Mouse (Mus musculus): ENCODE results near the gene Rhebl1. TPM values are rescaled to one million over a fixed set of nuclear protein-coding genes. Genes with fewer than 3 reads are reported as not detected.

The Rhebl1 gene
- polyA plus RNA-seq, 1 experiment from 2014 or later: 19.4 TPM

DNA sequence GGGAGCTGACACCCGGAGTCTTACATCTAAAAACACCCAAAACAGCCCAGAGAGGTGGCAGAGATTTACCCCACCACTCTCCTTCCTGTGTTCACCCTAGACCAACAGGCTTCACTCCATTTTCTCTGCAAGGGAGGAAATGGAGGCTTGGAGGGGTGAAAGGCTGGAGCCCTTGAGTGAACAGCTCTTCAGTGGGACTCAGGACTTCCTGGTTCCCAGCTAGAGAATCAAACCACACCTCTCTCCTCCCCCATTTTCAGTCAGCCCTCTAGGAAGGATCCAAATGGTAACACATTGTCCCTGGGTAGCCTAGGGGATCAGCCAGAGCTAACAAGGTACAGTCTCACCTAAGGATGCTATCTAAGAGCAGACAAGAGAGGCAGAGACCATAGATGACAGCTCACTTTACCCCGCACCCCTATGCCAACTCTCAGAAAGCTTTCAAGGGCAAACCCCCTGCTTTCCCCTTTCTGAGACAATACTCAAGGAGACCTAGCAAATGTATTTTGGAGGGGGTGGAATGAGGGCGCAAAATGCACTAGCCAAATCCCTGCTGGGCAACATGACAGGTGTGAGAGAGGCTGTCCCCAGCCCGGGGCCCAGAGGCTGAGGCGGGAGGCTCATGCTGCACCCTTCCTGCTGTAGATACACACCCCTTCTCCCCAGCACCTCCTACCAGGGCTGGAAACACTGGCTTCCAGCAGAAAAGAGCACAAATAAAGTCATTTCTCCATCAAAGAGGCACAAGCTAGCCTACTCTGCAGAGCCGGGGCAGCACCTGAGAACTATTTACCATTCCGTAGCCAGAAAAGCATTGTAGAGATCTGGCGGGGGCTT is 24.8 kb downstream of the Rhebl1 start:
- peaks cover 43% of the 10 kb centered on the region for H3K4me1 ChIP-seq (replicated peaks; ENCODE audit: control insufficient read depth, insufficient read depth, low read length)
- no peak for DNase-seq (ENCODE audit: low spot score)
- WGBS: 12% methylated on average over 8 of the region's 8 CpGs
- H3K9ac ChIP-seq: peak overlapping the region; percentile 94
- peak overlapping the region; percentile 84 for H3K4me2 ChIP-seq (replicated peaks)
- peak overlapping the region; percentile 87 for H3K4me3 ChIP-seq (replicated peaks; ENCODE audit: low read length)
- H3K36me3 ChIP-seq (replicated peaks; ENCODE audit: control insufficient read depth, insufficient read depth): peaks cover 21% of the 10 kb centered on the region
- no peaks in the 10 kb centered on the region for H3K9me3 ChIP-seq (ENCODE audit: control insufficient read depth, low read length)
- no peak for ATAC-seq (ENCODE audit: low FRiP score)
- no peak overlapping the region for H3K27ac ChIP-seq
- H3K27me3 ChIP-seq (ENCODE audit: control insufficient read depth, insufficient read depth, low read length): no peaks in the 10 kb centered on the region

DNA sequence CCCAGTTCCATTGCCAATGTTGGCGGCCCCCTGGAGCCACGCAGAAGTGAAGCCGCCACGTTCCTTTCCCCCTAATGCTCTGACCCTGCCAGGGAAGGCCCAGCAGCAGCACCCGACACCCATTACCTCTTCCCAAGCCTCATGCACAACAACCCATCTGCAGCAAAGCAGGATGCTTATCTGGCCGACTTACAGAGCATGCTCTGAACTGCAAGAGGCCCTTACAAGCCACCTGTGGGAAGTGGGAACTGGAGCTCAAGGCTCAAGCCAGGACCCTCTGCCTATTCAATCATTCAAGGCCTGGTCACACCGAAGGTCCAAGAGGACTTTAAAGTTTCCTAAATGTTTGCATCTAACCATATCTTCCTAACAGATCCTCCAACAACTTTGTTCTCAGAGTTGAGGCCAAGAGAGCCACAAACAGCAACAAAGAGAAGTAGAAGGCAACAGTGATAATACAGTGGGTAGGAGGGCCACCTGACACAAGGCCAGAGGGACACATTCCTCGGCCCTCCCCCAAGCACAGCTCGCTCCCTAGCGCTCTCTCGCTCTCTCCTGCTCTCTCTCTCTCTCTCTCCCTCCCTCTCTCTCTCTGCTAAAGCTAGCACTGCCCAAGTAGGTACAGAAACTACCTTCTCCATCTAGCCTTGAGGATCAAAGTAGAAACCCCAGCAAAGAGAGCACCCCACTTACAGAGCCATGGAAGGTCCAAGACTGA is 25.8 kb downstream of the Rhebl1 start:
- 30% methylated on average over 11 of the region's 11 CpGs for WGBS
- Histone ChIP-seq H3K36me3 (replicated peaks; ENCODE audit: control insufficient read depth, insufficient read depth) (peaks cover 31% of the 10 kb centered on the region), H3K27ac (no peak overlapping the region), H3K4me3 (replicated peaks; ENCODE audit: low read length) (peak overlapping the region; percentile 87), H3K4me1 (replicated peaks; ENCODE audit: control insufficient read depth, insufficient read depth, low read length) (peaks cover 43% of the 10 kb centered on the region), H3K9ac (peak overlapping the region; percentile 94), H3K9me3 (ENCODE audit: control insufficient read depth, low read length) (no peaks in the 10 kb centered on the region), H3K27me3 (ENCODE audit: control insufficient read depth, insufficient read depth, low read length) (no peaks in the 10 kb centered on the region), H3K4me2 (replicated peaks) (peak overlapping the region; percentile 84)
- ATAC-seq (ENCODE audit: low FRiP score): no peak
- no peak for DNase-seq (ENCODE audit: low spot score)

DNA sequence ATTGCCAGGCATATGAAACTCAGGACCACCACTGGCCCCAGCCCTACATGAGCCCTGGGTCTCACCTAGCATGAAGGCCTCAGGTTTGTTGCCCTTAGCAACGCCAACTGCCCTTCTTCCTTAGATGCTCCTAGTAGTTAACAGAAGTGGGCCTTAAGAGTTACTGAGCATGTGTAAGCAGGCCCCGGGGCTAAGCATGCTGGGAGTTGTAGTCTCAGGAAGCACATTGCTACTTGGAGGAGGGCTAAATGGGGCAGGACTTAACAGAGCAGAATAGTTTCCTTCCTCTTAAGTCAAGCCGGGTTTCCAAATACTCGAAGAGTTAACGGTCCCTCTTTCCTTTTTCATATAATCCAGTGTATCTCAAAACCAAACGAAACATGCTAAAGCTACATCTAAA is 27.0 kb downstream of the Rhebl1 start:
- H3K9ac ChIP-seq: peak overlapping the region; percentile 94; the same call in 1 of the 2 replicates

DNA sequence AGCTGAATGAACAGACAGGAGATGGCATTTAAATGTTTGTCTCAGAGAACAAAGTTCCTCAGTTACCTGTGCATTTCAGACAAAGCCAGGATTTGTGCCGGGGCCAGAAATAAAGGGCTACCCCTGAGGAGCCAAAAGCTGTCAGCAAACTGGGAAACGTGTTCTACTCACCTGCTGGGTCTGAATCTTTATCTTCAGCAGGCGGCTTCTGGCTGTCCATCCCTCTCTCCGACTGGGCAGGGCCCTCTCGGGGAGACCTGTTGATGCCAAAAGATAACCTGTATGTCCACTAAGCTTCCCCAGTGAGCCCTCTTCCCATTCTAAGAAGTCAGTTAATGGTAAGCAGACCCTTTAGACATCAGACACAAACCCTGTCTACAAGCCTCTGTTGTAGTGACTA is 27.8 kb downstream of the Rhebl1 start:
- no peak overlapping the region for H3K4me2 ChIP-seq (replicated peaks)
- no peak overlapping the region for H3K4me3 ChIP-seq (replicated peaks; ENCODE audit: low read length)
- 91% methylated on average over 5 of the region's 5 CpGs for WGBS
- no peak overlapping the region for H3K9ac ChIP-seq
- H3K27me3 ChIP-seq (ENCODE audit: control insufficient read depth, insufficient read depth, low read length): no peaks in the 10 kb centered on the region
- H3K27ac ChIP-seq: no peak overlapping the region
- no peak for DNase-seq (ENCODE audit: low spot score)
- H3K36me3 ChIP-seq (replicated peaks; ENCODE audit: control insufficient read depth, insufficient read depth): peaks cover 51% of the 10 kb centered on the region
- H3K4me1 ChIP-seq (replicated peaks; ENCODE audit: control insufficient read depth, insufficient read depth, low read length): peaks cover 36% of the 10 kb centered on the region
- ATAC-seq (ENCODE audit: low FRiP score): no peak
- H3K9me3 ChIP-seq (ENCODE audit: control insufficient read depth, low read length): no peaks in the 10 kb centered on the region

More for the DNA sequence above, 27.0 kb downstream of the Rhebl1 start:
- Histone ChIP-seq H3K9me3 (ENCODE audit: control insufficient read depth, low read length) (no peaks in the 10 kb centered on the region), H3K27ac (no peak overlapping the region), H3K27me3 (ENCODE audit: control insufficient read depth, insufficient read depth, low read length) (no peaks in the 10 kb centered on the region), H3K4me3 (replicated peaks; ENCODE audit: low read length) (peak overlapping the region; percentile 87; the same call in 1 of the 2 replicates), H3K4me1 (replicated peaks; ENCODE audit: control insufficient read depth, insufficient read depth, low read length) (peaks cover 36% of the 10 kb centered on the region), H3K36me3 (replicated peaks; ENCODE audit: control insufficient read depth, insufficient read depth) (peaks cover 43% of the 10 kb centered on the region), H3K4me2 (replicated peaks) (peak overlapping the region; percentile 84)
- no peak for ATAC-seq (ENCODE audit: low FRiP score)
- WGBS: 77% methylated on average over 6 of the region's 6 CpGs
- DNase-seq (ENCODE audit: low spot score): no peak

DNA sequence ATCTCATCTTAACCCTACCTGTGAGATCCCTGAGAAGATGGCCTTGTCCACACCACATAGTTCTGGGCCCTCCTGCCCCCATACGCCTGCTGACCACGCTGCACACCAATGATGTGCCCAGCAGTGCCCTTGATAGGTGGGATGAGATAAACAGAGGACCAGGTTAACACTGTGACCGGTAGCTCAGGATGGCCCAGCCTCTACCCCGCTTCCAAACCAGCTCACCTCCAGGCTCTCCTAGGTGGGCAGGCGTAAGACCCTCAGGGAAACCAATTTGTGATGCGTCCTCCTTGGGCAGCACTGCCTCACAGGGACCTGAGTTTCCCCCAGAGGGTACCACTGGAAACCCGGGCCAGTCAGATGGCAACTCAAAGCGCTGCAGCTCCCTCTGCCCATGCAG is 28.6 kb downstream of the Rhebl1 start:
- 98% methylated on average over 8 of the region's 8 CpGs for WGBS
- Histone ChIP-seq H3K4me2 (replicated peaks) (no peak overlapping the region), H3K27me3 (ENCODE audit: control insufficient read depth, insufficient read depth, low read length) (no peaks in the 10 kb centered on the region), H3K4me3 (replicated peaks; ENCODE audit: low read length) (no peak overlapping the region), H3K36me3 (replicated peaks; ENCODE audit: control insufficient read depth, insufficient read depth) (peaks cover 58% of the 10 kb centered on the region), H3K9me3 (ENCODE audit: control insufficient read depth, low read length) (no peaks in the 10 kb centered on the region), H3K27ac (no peak overlapping the region), H3K4me1 (replicated peaks; ENCODE audit: control insufficient read depth, insufficient read depth, low read length) (peaks cover 36% of the 10 kb centered on the region), H3K9ac (no peak overlapping the region)
- no peak for ATAC-seq (ENCODE audit: low FRiP score)
- no peak for DNase-seq (ENCODE audit: low spot score)

DNA sequence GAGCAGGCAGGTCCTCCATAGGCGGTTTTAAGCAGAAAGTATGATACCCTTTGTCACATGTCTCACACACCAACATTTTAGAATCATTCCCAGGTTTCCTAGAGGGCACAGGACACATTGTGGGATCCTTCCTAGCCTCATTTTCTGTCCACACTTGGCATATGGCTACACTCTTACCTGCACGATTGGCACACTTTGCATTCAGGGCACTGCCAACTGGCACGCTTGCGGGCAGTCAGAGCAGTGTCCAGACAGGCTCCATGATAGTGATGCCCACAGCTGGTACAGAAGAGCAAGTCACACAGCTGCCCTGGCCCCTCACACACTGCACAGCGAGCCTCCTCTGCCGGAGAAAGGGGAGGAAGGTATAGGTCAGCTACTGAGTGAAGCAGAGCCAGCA is 29.4 kb downstream of the Rhebl1 start:
- no peak overlapping the region for H3K9ac ChIP-seq
- no peak overlapping the region for H3K4me3 ChIP-seq (replicated peaks; ENCODE audit: low read length)
- H3K4me2 ChIP-seq (replicated peaks): no peak overlapping the region
- WGBS: 97% methylated on average over 6 of the region's 6 CpGs
- no peak for DNase-seq (ENCODE audit: low spot score)
- H3K9me3 ChIP-seq (ENCODE audit: control insufficient read depth, low read length): no peaks in the 10 kb centered on the region
- no peaks in the 10 kb centered on the region for H3K27me3 ChIP-seq (ENCODE audit: control insufficient read depth, insufficient read depth, low read length)
- H3K4me1 ChIP-seq (replicated peaks; ENCODE audit: control insufficient read depth, insufficient read depth, low read length): peaks cover 30% of the 10 kb centered on the region
- H3K27ac ChIP-seq: no peak overlapping the region
- H3K36me3 ChIP-seq (replicated peaks; ENCODE audit: control insufficient read depth, insufficient read depth): peaks cover 67% of the 10 kb centered on the region
- no peak for ATAC-seq (ENCODE audit: low FRiP score)

DNA sequence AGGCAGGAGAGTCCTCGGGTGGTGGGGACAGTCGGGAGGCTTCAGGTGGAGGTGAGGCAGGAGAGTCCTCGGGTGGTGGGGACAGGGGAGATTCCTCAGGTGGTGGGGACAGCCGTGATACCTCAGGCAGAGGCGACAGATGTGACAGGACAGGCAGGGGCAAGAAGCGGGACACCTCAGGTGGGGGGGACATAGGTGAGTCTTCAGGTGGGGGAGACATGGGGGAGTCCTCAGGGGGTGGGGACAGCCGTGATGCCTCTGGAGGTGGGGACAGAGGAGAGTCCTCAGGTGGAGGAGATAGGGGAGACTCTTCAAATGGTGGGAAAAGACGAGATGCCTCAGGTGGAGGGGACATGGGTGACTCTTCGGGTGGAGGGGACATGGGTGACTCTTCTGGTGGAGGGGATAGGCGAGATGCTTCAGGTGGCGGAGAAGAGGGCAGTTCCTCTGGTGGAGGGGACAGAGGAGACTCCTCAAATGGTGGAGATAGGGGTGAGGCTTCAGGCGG is 30.8 kb downstream of the Rhebl1 start:
- ATAC-seq (ENCODE audit: low FRiP score) (no peak), DNase-seq (ENCODE audit: low spot score) (no peak)
- H3K4me3 ChIP-seq (replicated peaks; ENCODE audit: low read length): no peak overlapping the region
- WGBS: 94% methylated on average over 12 of the region's 12 CpGs
- no peak overlapping the region for H3K27ac ChIP-seq
- no peak overlapping the region for H3K4me2 ChIP-seq (replicated peaks)
- H3K36me3 ChIP-seq (replicated peaks; ENCODE audit: control insufficient read depth, insufficient read depth): peaks cover 81% of the 10 kb centered on the region
- H3K9me3 ChIP-seq (ENCODE audit: control insufficient read depth, low read length): no peaks in the 10 kb centered on the region
- no peaks in the 10 kb centered on the region for H3K27me3 ChIP-seq (ENCODE audit: control insufficient read depth, insufficient read depth, low read length)
- peaks cover 16% of the 10 kb centered on the region for H3K4me1 ChIP-seq (replicated peaks; ENCODE audit: control insufficient read depth, insufficient read depth, low read length)
- no peak overlapping the region for H3K9ac ChIP-seq

DNA sequence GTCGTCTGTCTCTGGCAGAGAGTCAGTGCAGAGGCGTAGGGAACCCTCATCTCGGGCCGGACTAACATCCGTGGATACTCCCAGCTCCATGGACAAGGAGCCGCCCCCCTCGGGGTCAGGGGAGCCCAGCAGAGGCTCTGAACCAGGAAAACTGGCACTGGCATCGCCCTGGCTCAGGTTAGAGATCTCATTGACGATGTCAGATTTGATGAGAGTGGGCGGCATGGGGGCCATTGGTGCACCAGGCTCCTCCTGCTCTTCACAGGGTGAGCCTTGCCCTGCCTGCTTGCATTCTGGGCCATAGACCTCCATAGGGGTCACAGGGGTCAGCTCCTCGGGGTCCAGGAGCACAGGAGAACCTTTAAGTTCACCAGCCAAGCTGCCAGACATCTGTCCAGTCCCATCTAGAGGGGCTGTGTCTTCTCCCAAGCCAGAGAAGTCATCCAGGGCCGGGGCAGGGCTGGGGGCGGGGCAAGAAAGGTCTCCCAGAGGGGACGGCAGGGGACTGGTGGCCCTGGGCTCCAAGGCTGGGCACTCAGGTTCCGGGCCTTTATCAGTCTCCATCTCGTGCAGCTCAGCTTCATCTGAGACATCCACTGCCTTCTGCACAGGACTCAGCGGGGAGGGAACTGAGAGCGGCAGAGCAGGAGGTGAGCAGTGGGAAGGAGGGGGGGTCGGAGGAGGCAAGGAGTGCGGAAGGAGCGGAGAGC is 32.5 kb downstream of the Rhebl1 start:
- Histone ChIP-seq H3K36me3 (replicated peaks; ENCODE audit: control insufficient read depth, insufficient read depth) (peaks cover 98% of the 10 kb centered on the region), H3K9me3 (ENCODE audit: control insufficient read depth, low read length) (no peaks in the 10 kb centered on the region), H3K27me3 (ENCODE audit: control insufficient read depth, insufficient read depth, low read length) (no peaks in the 10 kb centered on the region), H3K4me2 (replicated peaks) (no peak overlapping the region), H3K9ac (no peak overlapping the region), H3K4me1 (replicated peaks; ENCODE audit: control insufficient read depth, insufficient read depth, low read length) (no peaks in the 10 kb centered on the region; the same call in 1 of the 2 replicates), H3K27ac (no peak overlapping the region), H3K4me3 (replicated peaks; ENCODE audit: low read length) (no peak overlapping the region)
- no peak for ATAC-seq (ENCODE audit: low FRiP score)
- DNase-seq (ENCODE audit: low spot score): no peak
- WGBS: 89% methylated on average over 21 of the region's 21 CpGs

DNA sequence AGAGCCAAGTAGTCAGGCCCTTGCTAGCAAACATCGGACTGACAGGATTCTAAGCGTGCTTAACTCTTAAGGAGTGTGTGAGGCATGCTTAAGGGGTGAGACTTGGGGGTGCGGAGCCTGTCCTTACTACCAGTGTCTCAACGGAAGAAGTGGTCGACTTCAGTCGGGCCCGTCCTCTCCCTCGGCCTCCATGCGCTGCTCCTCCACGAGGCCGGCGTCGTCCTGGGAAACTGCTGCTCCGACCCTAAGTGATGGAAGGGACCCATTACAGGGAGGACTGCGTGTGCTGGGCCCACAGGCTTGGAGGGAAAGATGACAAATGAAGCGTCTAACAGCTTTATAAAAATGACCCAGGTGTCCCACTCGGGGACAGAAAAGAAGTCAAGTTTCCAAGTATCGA is 33.4 kb downstream of the Rhebl1 start:
- H3K36me3 ChIP-seq (replicated peaks; ENCODE audit: control insufficient read depth, insufficient read depth): peaks cover 100% of the 10 kb centered on the region
- WGBS: 90% methylated on average over 18 of the region's 18 CpGs
- no peak for ATAC-seq (ENCODE audit: low FRiP score)

More for the DNA sequence above, 33.4 kb downstream of the Rhebl1 start:
- H3K9me3 ChIP-seq (ENCODE audit: control insufficient read depth, low read length): no peaks in the 10 kb centered on the region
- H3K27ac ChIP-seq: no peak overlapping the region
- H3K4me2 ChIP-seq (replicated peaks): no peak overlapping the region
- no peak for DNase-seq (ENCODE audit: low spot score)
- no peaks in the 10 kb centered on the region for H3K4me1 ChIP-seq (replicated peaks; ENCODE audit: control insufficient read depth, insufficient read depth, low read length)
- H3K27me3 ChIP-seq (ENCODE audit: control insufficient read depth, insufficient read depth, low read length): no peaks in the 10 kb centered on the region
- no peak overlapping the region for H3K4me3 ChIP-seq (replicated peaks; ENCODE audit: low read length)
- H3K9ac ChIP-seq: no peak overlapping the region
